Mouse (Mus musculus) duodenum, adult 2 months (tissue): Measurements from ENCODE around the gene Cds1. TPM values are rescaled to one million over a fixed set of nuclear protein-coding genes. Genes with fewer than 3 reads are reported as not detected.

Experiments
- polyA plus RNA-seq: library from polyadenylated mRNA; depleted of rRNA; stranded (reverse); fragments of >200 nt; gene quantifications from 2 replicates; pipeline ENCODE4 v1.2.3, GENCODE M21; 2012; ENCODE audit warnings: low replicate concordance; rRNA removed

The Cds1 gene
- 90.3 and 121 TPM in 2 replicates for polyA plus RNA-seq

DNA sequence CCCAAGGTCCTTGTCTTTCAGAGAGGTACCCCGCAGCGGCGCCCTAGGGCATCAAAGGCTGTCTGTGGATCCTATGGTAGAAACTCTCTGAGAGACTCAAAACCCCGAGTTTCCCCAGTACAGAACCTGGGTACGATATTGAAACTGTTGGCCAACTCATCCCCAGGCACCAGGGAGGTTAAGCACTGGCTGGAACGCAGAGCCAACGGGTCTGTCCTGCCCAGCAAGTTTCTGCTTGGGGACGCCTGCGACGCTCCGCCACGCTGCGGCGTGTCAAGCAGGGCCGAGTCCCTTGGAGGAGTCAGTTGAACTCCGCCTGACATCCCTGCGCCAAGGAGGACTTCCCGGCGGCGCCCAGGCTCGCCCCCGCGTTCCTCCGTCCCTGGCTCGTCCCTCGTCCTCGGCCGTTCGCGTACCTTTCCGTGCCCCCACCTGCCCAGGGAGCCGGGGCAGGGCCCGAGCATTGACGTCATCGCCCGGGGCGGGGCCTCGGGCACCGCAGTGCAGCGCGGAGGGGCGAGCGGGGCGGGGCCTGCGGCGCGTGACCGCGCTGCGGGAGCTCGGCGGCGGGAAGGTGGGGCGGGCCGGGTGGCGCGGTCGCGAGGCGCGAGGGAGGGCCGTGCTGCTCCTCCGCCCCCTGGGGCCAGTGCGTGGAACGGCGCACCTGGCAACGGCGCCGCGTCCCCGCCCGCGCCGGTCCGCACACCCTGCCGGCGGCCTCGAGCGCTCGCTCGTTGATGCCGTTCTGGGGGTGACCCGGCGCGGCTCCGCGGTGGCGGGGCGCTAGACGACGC is at the start of gene Cds1:
Gene Cds1, plus strand, starts transcription at position 577 of the 794 bp plus-strand sequence.

Other genes with a start within 250 kb of the Cds1 start
- 0.12 TPM in 1 of 2 replicates, not detected in the other for gene Nkx6-1, start 100.1 kb upstream of the Cds1 start, polyA plus RNA-seq